Mouse (Mus musculus) megakaryocyte, embryonic 14.5 days (primary cell): ENCODE measurements around the gene Ptprm. TPM values are rescaled to one million over a fixed set of nuclear protein-coding genes. Genes with fewer than 3 reads are reported as not detected.

Source experiments
- H3K27me3 ChIP-seq: replicated peaks from 2 replicates; pipeline ENCODE3; 2012; ENCODE audit warnings: inconsistent platforms
- H3K36me3 ChIP-seq: replicated peaks from 2 replicates; pipeline ENCODE3; 2012; ENCODE audit warnings: low read length, inconsistent platforms, mixed read lengths
- H3K4me1 ChIP-seq: 2 replicates; pipeline ENCODE4 v1.6.1; 2012; ENCODE audit warnings: inconsistent platforms
- H3K4me3 ChIP-seq: replicated peaks from 2 replicates; pipeline ENCODE3; 2012; ENCODE audit warnings: moderate library complexity, mild to moderate bottlenecking, inconsistent platforms
- H3K9me3 ChIP-seq: 2 replicates; pipeline ENCODE4 v1.6.1; 2012; ENCODE audit warnings: inconsistent platforms
- FLI1 ChIP-seq: IDR thresholded peaks from 2 replicates; pipeline ENCODE4 v1.6.1; 2012; ENCODE audit warnings: low read length, inconsistent platforms, mixed read lengths
- GATA1 ChIP-seq: IDR thresholded peaks from 3 replicates; pipeline ENCODE4 v1.6.1; 2012; ENCODE audit warnings: mixed read lengths, low read length, inconsistent platforms, borderline replicate concordance
- polyA plus RNA-seq: library from polyadenylated mRNA; stranded (reverse); fragments of >175 nt; gene quantifications from 2 replicates; pipeline ENCODE4 v1.2.3, GENCODE M21; 2012; ENCODE audit warnings: low replicate concordance; ENCODE audit not compliant: insufficient read depth

Ptprm gene
- polyA plus RNA-seq, 1 experiment = not detected

DNA sequence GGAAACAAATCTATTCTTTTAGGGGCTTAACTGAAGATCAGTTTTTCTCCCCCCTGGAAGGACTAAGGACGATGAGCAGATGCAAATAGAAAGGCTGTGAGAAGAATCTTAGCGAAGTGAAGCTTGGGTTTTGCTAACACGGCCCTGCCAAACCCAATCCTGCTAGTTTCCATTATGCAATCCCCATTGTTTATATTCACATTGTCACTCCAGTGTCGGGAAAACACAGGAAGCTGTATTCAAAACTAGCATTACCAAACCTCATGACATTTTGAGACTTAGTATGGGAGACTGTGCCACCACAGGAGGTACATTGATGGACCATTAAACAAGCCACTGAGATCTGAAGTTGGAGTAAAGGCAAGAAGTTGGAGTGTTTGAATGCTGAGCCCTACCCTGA lies 322.9 kb downstream of the Ptprm start:
- Histone ChIP-seq H3K27me3 (no peaks in the 10 kb centered on the region), H3K4me3 (no peak overlapping the region), H3K9me3 (peaks cover 51% of the 10 kb centered on the region), H3K36me3 (no peaks in the 10 kb centered on the region), H3K4me1 (no peaks in the 10 kb centered on the region)
- TF ChIP-seq GATA1 = no peak
- TF ChIP-seq FLI1 = no peak

DNA sequence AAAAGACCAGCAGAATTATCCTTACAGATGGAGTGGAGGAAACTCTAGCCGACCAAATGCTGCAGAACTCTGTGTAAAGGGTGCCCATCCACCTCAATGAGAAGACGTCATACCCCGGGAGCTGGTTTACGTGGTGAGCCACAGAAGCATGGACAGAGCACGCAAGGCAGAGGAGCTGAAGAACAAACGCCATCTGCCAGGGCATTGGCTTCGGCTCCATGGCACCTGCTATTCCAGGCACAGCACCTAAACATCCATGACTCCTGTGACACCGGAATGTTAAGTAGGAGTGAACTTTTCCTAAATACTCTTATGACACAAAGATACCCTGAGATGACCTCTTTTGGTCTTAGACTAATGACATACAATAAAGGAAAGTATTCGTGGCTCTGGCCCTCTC lies 327.0 kb downstream of the Ptprm start:
- Histone ChIP-seq H3K4me3 (no peak overlapping the region), H3K27me3 (no peaks in the 10 kb centered on the region), H3K4me1 (no peaks in the 10 kb centered on the region), H3K9me3 (peaks cover 33% of the 10 kb centered on the region), H3K36me3 (no peaks in the 10 kb centered on the region)
- TF ChIP-seq FLI1 = no peak
- TF ChIP-seq GATA1 = no peak

DNA sequence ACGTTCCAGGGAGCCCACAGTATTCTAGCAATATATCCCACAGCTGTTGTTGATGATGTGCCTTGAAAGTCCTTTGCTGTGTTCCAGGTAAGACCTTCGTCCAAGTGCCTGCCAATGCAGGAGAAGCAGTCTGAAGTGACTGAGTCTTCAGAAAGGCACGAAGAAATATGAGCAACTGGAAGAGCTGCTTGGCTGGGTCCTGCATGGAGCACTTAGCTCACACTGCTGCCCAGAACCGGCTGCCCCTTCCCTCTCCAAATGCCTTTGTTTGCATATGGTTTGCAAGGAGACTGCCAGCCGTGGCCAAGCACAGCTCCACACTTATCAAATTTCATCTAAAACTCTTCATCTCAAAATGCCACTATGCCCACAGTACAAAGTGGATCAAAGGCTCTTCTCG lies 337.8 kb downstream of the Ptprm start:
- Histone ChIP-seq H3K27me3 (no peaks in the 10 kb centered on the region), H3K9me3 (peaks cover 56% of the 10 kb centered on the region), H3K4me1 (no peaks in the 10 kb centered on the region), H3K36me3 (no peaks in the 10 kb centered on the region), H3K4me3 (no peak overlapping the region)
- TF ChIP-seq GATA1 = no peak
- no peak for TF ChIP-seq FLI1

DNA sequence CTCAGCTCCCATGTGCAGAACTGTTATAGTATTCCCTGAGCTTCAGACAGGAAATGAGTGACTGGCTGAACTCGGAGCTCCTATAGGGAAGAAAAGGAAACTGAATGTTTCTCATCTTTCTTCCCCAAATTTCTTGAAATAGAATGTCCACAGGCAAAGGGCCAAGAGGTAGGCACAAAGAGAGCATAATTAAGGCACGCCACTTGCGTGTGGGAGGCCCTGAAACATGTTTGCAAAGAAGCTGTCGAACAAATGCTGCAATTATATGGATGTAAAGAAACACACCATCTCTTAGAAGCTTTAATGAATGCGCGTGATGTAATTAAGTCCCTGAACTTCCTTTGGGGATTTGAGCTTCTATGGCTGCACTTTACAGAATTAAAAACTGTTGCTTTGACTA lies 341.0 kb downstream of the Ptprm start:
- H3K4me1 ChIP-seq = no peaks in the 10 kb centered on the region
- TF ChIP-seq GATA1 (no peak), FLI1 (no peak)
- no peak overlapping the region for H3K4me3 ChIP-seq
- H3K27me3 ChIP-seq = no peaks in the 10 kb centered on the region
- H3K9me3 ChIP-seq = peaks cover 52% of the 10 kb centered on the region
- no peaks in the 10 kb centered on the region for H3K36me3 ChIP-seq

DNA sequence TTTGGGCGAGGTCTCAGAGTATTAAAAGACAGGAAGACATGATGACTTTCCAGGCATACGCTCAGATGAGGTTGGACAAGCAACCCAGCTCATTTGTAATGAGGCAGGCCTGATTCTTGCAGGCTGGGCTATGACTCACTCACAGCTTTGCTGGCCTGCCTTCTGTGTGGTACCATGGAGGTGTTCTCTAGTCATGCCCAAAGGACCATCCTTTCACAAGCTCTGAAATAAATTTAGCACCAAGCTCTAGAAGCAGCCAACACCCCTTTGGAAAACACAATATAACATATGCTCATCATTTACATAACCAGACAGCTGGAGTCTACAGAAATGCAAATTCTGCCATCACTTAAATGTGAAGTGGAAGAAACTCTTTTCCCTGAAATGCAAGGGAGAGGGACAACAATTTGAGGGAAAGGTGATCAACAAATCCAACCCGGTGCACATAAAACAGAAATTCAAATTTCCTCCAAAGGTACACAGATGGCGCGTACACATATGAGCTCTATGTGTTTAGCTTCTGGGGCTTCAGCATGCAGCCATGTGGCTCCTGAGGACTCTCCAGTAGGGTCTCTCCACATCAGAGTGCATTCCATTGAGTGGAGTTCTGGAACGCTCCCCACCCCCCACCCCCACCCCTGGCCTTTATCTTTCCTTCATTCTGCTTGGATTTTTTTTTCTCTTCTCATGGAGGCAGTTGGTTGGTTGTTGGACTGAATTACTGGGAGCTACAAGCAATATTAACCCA lies 342.2 kb downstream of the Ptprm start:
- H3K27me3 ChIP-seq = no peaks in the 10 kb centered on the region
- H3K9me3 ChIP-seq = peaks cover 51% of the 10 kb centered on the region
- H3K4me3 ChIP-seq = no peak overlapping the region
- TF ChIP-seq FLI1 (no peak), GATA1 (no peak)
- no peaks in the 10 kb centered on the region for H3K4me1 ChIP-seq
- H3K36me3 ChIP-seq = no peaks in the 10 kb centered on the region

DNA sequence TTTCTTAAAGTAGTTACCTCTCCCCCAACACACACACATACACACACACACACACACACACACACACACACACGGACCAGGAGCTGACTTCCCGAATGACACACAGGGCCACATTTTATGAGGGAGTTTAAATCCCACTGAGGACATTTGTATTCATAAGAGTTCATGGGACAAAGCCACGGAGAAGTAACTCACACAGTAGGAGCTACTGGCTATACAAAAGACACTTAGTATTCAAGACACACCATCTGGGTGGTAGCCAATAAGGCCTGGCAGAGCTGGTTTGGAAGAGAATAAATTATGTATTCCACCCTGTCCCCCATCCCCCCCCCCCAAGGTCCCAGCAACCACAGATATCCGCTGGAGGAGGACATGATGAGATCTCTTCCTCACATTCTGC lies 344.1 kb downstream of the Ptprm start:
- Histone ChIP-seq H3K9me3 (peaks cover 48% of the 10 kb centered on the region), H3K4me1 (no peaks in the 10 kb centered on the region), H3K27me3 (no peaks in the 10 kb centered on the region), H3K4me3 (no peak overlapping the region), H3K36me3 (no peaks in the 10 kb centered on the region)
- TF ChIP-seq GATA1 = no peak
- no peak for TF ChIP-seq FLI1

DNA sequence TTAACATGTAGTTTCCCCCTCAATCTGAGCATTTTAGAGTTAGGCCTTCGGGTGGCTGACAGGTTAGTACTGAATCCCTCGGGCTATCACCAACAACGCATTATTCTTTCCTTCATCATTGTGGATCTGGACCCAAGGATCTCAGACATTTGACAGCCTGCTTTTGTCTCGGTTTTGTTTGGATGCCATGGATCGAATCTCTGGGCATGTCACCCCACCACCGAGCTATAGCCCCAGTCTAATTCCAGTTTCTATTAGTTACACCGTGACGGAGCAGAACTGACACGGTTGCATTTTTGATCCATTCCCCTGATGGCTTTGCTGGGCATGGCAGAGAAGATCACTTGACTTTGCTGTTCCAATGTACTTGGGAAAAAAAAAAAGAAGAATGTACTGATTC lies 346.1 kb downstream of the Ptprm start:
- no peak for TF ChIP-seq GATA1
- TF ChIP-seq FLI1 = no peak
- Histone ChIP-seq H3K4me1 (no peaks in the 10 kb centered on the region), H3K4me3 (no peak overlapping the region), H3K9me3 (peaks cover 37% of the 10 kb centered on the region), H3K27me3 (no peaks in the 10 kb centered on the region), H3K36me3 (no peaks in the 10 kb centered on the region)

DNA sequence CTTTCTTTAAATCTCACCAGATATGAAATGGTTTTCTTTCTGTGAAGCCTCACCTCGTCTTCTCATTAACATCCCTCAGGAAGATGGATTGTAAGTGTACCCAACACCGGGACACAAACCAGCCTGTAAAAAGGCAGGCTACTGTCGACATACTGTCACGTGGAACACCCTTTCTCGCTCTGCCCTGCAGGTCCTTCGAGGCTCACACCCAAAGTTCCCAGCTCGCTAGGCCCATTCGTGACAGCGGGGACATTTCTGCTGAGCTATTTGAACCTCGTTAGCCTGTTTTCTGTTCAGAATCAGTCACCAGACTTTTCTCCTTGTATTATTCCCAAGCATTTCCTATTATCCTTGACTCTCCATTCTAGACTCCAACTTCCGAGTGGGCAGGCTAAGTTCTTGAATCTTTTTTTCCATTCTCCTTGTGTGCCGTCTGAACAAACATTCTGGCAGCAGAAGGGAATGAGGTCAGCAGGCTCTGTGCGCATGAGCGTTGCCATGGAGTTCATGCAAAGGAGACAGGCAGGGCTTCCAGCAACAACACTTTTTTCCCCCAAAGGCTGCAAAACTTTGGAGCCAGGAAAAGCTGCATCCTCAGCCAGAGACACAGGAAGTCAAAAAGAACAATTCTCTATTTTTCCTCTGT lies 347.4 kb downstream of the Ptprm start:
- H3K9me3 ChIP-seq = peaks cover 34% of the 10 kb centered on the region
- H3K36me3 ChIP-seq = no peaks in the 10 kb centered on the region
- H3K4me1 ChIP-seq = no peaks in the 10 kb centered on the region
- TF ChIP-seq FLI1 (no peak), GATA1 (no peak)
- no peak overlapping the region for H3K4me3 ChIP-seq
- H3K27me3 ChIP-seq = no peaks in the 10 kb centered on the region

DNA sequence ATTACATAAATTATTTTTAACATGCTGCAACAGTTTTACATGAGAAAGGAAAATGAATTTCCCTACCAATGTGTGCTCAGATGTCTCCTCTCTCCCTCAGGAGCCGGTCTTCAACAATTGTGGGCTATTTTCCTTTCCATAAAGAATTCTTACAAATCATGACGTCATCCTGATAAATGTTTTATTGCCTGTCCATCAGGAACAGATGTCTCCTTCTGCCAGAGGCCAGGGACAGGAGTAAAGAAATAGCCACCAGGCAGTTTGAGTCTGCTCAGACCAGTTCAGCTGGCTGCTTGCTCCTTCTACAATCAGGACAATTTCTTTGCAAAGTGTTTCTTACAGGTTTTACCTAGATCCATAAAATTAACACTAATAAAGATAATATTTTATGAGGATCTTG lies 357.4 kb downstream of the Ptprm start:
- Histone ChIP-seq H3K36me3 (no peaks in the 10 kb centered on the region), H3K4me3 (no peak overlapping the region), H3K4me1 (no peaks in the 10 kb centered on the region), H3K9me3 (peaks cover 46% of the 10 kb centered on the region), H3K27me3 (no peaks in the 10 kb centered on the region)
- TF ChIP-seq GATA1 (no peak), FLI1 (no peak)

DNA sequence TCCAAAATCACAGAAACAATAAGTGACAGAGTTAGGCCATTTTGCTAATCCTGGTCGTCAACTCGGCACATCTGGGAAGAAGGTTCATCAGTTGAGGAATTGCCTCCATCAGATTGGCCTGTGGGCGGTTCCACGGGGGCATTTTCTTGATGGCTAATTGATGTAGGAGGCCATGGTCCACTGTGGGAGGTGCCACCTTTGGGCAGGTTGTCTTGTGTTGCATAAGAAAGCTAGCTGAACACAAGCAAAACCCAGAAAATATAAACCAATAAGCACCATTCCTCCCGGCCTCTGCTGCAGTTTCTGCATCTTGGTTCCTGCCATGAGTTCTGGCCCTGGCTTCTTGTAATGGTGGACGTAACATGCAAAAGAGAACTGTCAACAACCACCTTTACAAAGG lies 358.2 kb downstream of the Ptprm start:
- TF ChIP-seq GATA1 = no peak
- no peak for TF ChIP-seq FLI1

DNA sequence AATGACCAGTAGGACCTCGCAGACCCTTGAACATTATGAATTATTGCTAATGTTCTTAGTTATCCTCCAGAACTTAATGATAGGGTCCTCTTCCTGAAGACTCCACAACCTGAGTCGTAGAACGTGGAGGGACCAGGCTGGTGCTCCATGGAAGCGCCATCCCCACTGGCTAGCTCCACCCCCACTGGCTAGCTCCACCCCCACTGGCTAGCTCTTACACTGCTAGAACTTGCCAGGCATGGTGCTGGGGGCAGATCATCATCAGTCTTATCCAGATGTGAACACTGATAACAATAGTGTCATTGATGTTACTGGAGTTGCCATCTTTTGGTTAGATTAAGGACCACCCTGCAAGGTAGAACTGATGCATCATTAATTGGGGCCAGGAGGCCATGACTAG lies 362.4 kb downstream of the Ptprm start:
- H3K4me3 ChIP-seq = no peak overlapping the region
- no peaks in the 10 kb centered on the region for H3K27me3 ChIP-seq
- H3K9me3 ChIP-seq = peaks cover 28% of the 10 kb centered on the region
- no peaks in the 10 kb centered on the region for H3K4me1 ChIP-seq
- no peaks in the 10 kb centered on the region for H3K36me3 ChIP-seq
- TF ChIP-seq FLI1 (no peak), GATA1 (no peak)

More for the DNA sequence above, 358.2 kb downstream of the Ptprm start:
- H3K4me1 ChIP-seq = no peaks in the 10 kb centered on the region
- H3K27me3 ChIP-seq = no peaks in the 10 kb centered on the region
- H3K9me3 ChIP-seq = peaks cover 48% of the 10 kb centered on the region
- no peak overlapping the region for H3K4me3 ChIP-seq
- H3K36me3 ChIP-seq = no peaks in the 10 kb centered on the region
